Mouse (Mus musculus) Patski (cell line): Measurements from ENCODE around the gene Zfp839. TPM values are rescaled to one million over a fixed set of nuclear protein-coding genes. Genes with fewer than 3 reads are reported as not detected.
"Not testable (repeated sequence)": the region's sequence is repeated elsewhere in the genome, so short reads cannot be mapped to it uniquely, and the experiment has no call there.

Source experiments
- ATAC-seq: fragments of 100-300 bp; one replicate; pipeline ENCODE4 v1.8.0; 2021
- CTCF ChIA-PET: fragments of 350-600 bp; sonication (Branson Sonifier 250); formaldehyde crosslinking; loops from one replicate; lab custom pipeline; 2022; ENCODE audit warnings: inconsistent platforms; lab: Charles Lee
- POLR2A ChIA-PET: fragments of 350-600 bp; sonication (Branson Sonifier 250); formaldehyde crosslinking; loops from one replicate; lab custom pipeline; 2022; ENCODE audit warnings: antibody characterized with exemption, inconsistent platforms; lab: Charles Lee
- DNase-seq: peaks from one replicate; pipeline ENCODE4 v3.0.0-alpha.2; 2011; ENCODE audit warnings: low read depth, low spot score
- H3K27me3 ChIP-seq: fragments of 371-371 bp; one replicate; pipeline ENCODE4 v1.5.1; 2021
- CTCF ChIP-seq: fragments of 100-300 bp; IDR thresholded peaks from one replicate; pipeline ENCODE4 v1.5.1; 2021
- in situ Hi-C: fragments of 300-500 bp; cut with MboI; formaldehyde crosslinking; loops from 3 replicates; pipeline ENCODE4 v1.11.1; 2018; ENCODE audit warnings: low pct_unique_long_range_greater_than_20kb, mixed read lengths
- polyA plus RNA-seq: library from polyadenylated mRNA; unstranded; gene quantifications from one replicate; pipeline ENCODE4 v1.2.3, GENCODE M21; 2021

Gene Zfp839
- polyA plus RNA-seq, 1 experiment from 2014 or later = 7.6 TPM

GRCm38 (mm10) chr12:110851923-110852322, 1.9 kb downstream of the Zfp839 start:
- no peak for DNase-seq
- no peak for ATAC-seq
- in situ Hi-C loops = no loop called here
- ChIA-PET CTCF (no interaction called here), POLR2A (interaction anchor here (1.2 kb wide), 1 partner anchor 14 kb away, joined by 3 read pairs; no protein-coding TSS in a partner anchor)
- H3K27me3 ChIP-seq = no peaks in the 10 kb centered on the region
- no peak for TF ChIP-seq CTCF

GRCm38 (mm10) chr12:110854786-110855737, 5.0 kb downstream of the Zfp839 start:
- POLR2A ChIA-PET = no interaction called here
- ATAC-seq (no peak), DNase-seq (no peak)
- CTCF ChIA-PET = no interaction called here
- no peak for TF ChIP-seq CTCF
- no peaks in the 10 kb centered on the region for H3K27me3 ChIP-seq
- in situ Hi-C loops = no loop called here

- no peak for DNase-seq
- in situ Hi-C loops = no loop called here
- ChIA-PET CTCF (no interaction called here), POLR2A (no interaction called here)
- TF ChIP-seq CTCF = no peak
- H3K27me3 ChIP-seq = no peaks in the 10 kb centered on the region
- ATAC-seq = no peak
These were observed 7.1 kb downstream of the Zfp839 start for GRCm38 (mm10) chr12:110857196-110857595.

DNA sequence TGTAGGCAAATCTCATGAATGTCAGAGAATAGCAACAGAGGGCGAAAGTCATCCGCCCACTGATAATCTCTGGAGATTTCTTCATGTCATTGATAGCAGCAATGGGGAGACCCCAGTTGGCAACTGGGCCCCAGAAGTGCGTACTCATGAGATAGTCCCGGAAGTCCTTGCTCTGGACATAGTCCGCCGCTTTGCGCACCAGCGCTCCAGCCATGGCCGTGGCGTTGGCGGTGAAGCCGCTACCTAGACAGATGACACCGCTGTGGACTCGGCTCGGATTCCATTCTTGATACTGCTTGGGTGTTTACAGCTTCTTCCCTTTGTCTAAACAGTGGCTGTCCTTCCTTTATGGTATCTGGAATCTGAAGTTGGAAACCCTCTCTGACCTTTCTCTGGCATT, 8.6 kb downstream of the Zfp839 start:
- ATAC-seq, CTCF ChIA-PET, DNase-seq, POLR2A ChIA-PET, H3K27me3 ChIP-seq, in situ Hi-C loops: not testable (repeated sequence)

- ATAC-seq (no peak), DNase-seq (no peak)
- POLR2A ChIA-PET = interaction anchor here (1.3 kb wide), 1 partner anchor 20 kb away, joined by 3 read pairs; no protein-coding TSS in a partner anchor
- no peaks in the 10 kb centered on the region for H3K27me3 ChIP-seq
- in situ Hi-C loops = no loop called here
- CTCF ChIA-PET = no interaction called here
- no peak for TF ChIP-seq CTCF
These were observed 10.2 kb downstream of the Zfp839 start for GRCm38 (mm10) chr12:110860293-110860692.

- no peaks in the 10 kb centered on the region for H3K27me3 ChIP-seq
- in situ Hi-C loops = no loop called here
- no peak for DNase-seq
- POLR2A ChIA-PET = no interaction called here
- TF ChIP-seq CTCF = no peak
- CTCF ChIA-PET = no interaction called here
- no peak for ATAC-seq
These were observed 11.2 kb downstream of the Zfp839 start for GRCm38 (mm10) chr12:110861256-110861655.

- ChIA-PET CTCF (no interaction called here), POLR2A (no interaction called here)
- no peak for TF ChIP-seq CTCF
- no peaks in the 10 kb centered on the region for H3K27me3 ChIP-seq
- in situ Hi-C loops = no loop called here
- DNase-seq (no peak), ATAC-seq (no peak)
These were observed 14.0 kb downstream of the Zfp839 start for GRCm38 (mm10) chr12:110864008-110864407.

DNA sequence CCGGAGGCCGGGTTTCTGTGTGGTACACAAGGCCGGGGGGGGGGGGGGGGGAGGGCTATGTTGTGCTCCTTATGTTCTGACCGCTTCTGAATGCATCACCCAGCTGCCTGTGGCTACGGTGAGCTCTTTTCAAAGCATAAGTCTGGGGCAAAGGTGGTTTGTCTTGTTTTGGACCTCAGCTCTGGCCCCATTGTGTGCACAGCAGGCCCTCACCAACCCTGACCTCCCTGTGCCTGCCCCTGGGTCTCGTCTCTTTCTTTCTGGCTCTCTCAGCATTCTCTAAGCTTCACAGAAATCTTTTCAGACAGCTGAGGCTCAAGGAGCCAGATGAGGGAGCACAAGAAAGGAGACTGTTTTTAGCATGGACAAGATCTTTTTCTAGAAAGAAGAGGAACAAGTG, 15.5 kb downstream of the Zfp839 start:
- POLR2A ChIA-PET = interaction anchor here (1.0 kb wide), 1 partner anchor 14 kb away, joined by 3 read pairs; no protein-coding TSS in a partner anchor
- CTCF ChIA-PET = no interaction called here
- ATAC-seq = no peak
- H3K27me3 ChIP-seq = no peaks in the 10 kb centered on the region
- TF ChIP-seq CTCF = no peak
- DNase-seq = no peak
- in situ Hi-C loops = no loop called here

- ChIA-PET POLR2A (interaction anchor here (1.0 kb wide), 1 partner anchor 14 kb away, joined by 3 read pairs; no protein-coding TSS in a partner anchor), CTCF (no interaction called here)
- no peak for TF ChIP-seq CTCF
- DNase-seq (no peak), ATAC-seq (no peak)
- in situ Hi-C loops = no loop called here
- no peaks in the 10 kb centered on the region for H3K27me3 ChIP-seq
These were observed 15.9 kb downstream of the Zfp839 start for GRCm38 (mm10) chr12:110865989-110866388.

DNA sequence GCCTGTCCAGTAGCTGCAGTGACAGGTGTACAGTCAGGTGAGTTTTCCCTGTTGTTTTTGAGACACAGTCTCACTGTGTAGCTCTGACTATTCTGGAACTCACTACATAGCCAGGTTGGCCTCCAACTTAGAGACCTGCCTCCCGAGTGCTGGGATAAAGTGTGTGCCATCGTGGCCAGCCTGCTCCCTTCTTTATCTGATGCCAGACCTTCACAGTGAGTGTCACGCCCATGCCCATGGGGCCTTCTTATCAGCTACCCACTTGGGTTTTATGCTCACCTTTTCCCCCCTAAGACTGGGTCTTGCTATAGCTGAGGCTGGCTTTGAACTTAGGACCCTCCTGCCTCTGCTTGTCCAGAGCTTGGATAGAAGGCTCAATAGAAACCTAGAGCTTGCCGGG, 20.1 kb downstream of the Zfp839 start:
- POLR2A ChIA-PET = no interaction called here
- TF ChIP-seq CTCF = no peak
- in situ Hi-C loops = no loop called here
- ATAC-seq (no peak), DNase-seq (no peak)
- CTCF ChIA-PET = no interaction called here
- no peaks in the 10 kb centered on the region for H3K27me3 ChIP-seq

DNA sequence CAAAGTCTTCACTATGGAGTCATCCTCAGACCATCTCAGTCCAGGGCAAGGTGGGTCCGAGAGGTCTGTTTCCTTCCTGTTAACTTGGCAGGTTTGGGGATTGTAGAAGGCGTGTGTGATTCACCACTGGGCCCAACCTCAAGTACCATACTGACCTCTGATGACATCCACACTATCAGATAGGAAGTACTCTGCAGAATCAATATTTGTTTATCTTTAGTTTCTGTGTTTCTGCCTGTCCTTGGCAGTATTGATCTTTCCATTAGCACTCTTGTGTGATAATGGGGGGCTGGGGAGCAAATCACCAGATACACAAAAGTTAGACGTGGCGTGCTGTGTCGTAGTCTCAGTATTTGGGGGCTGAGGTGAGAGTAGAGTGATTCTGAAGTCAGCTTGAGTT, 21.2 kb downstream of the Zfp839 start:
- DNase-seq = no peak
- no peak for ATAC-seq
- ChIA-PET CTCF (no interaction called here), POLR2A (no interaction called here)
- H3K27me3 ChIP-seq = no peaks in the 10 kb centered on the region
- TF ChIP-seq CTCF = no peak
- in situ Hi-C loops = no loop called here
